ENCODE assay signal across 8 mouse cellular contexts in genomic region chr14:105675801-105676645, GRCm38 (mm10).
DNase-seq lines count a peak whose midpoint lies in the region; ATAC-seq lines count a peak whose summit lies in the region.

No protein-coding gene starts in this region.

- DNase-seq in heart, adult 11 months = no peak
- peak; percentile 64 for DNase-seq in R1 (ENCODE audit: low read depth, low spot score)
- DNase-seq in midbrain, embryonic 10.5 days (ENCODE audit: low spot score) = no peak
- DNase-seq in layer of hippocampus, adult 11-12 months (ENCODE audit: low spot score) = no peak
- no peak for DNase-seq in urinary bladder, postnatal 25 days (ENCODE audit: low spot score)
- DNase-seq in gastrocnemius, adult 8-10 months (ENCODE audit: low spot score in 2 of 2) = no peak

- H3K4me2 ChIP-seq in heart, embryonic 12.5 days = peak overlapping the region; percentile 59
- H3K4me2 ChIP-seq in forebrain, embryonic 15.5 days (replicated peaks) = no peak overlapping the region

- H3K36me3 ChIP-seq in heart, embryonic 12.5 days = no peaks in the 10 kb centered on the region
- H3K36me3 ChIP-seq in forebrain, embryonic 15.5 days = no peaks in the 10 kb centered on the region
- no peaks in the 10 kb centered on the region for H3K36me3 ChIP-seq in midbrain, embryonic 10.5 days

- no peak overlapping the region for H3K9ac ChIP-seq in heart, embryonic 12.5 days
- H3K9ac ChIP-seq in forebrain, embryonic 15.5 days (replicated peaks) = no peak overlapping the region

- peaks cover 2% of the 10 kb centered on the region; the same call in 1 of the 2 replicates for H3K9me3 ChIP-seq in heart, embryonic 12.5 days (replicated peaks)
- no peaks in the 10 kb centered on the region for H3K9me3 ChIP-seq in forebrain, embryonic 15.5 days
- H3K9me3 ChIP-seq in midbrain, embryonic 10.5 days (replicated peaks) = 0 out of 2 replicates have a peak, but pooled peaks cover 1% of the 10 kb centered on the region

- WGBS in heart, embryonic 12.5 days = 47% methylated on average over 13 of the region's 13 CpGs
- WGBS in forebrain, embryonic 15.5 days = 15% methylated on average over 13 of the region's 13 CpGs
- 44% methylated on average over 13 of the region's 13 CpGs for WGBS in midbrain, embryonic 10.5 days

- H3K27me3 ChIP-seq in heart, embryonic 12.5 days (replicated peaks) = no peaks in the 10 kb centered on the region
- no peaks in the 10 kb centered on the region for H3K27me3 ChIP-seq in forebrain, embryonic 15.5 days
- peaks cover 28% of the 10 kb centered on the region for H3K27me3 ChIP-seq in midbrain, embryonic 10.5 days (ENCODE audit: low read depth, poor library complexity, severe bottlenecking)

- no peak overlapping the region for H3K4me3 ChIP-seq in heart, embryonic 12.5 days
- H3K4me3 ChIP-seq in forebrain, embryonic 15.5 days = no peak overlapping the region
- peak overlapping the region; percentile 31 for H3K4me3 ChIP-seq in midbrain, embryonic 10.5 days

- ATAC-seq in heart, embryonic 12.5 days (ENCODE audit: insufficient number of reproducible peaks, low FRiP score) = no peak
- peak; percentile 76 for ATAC-seq in forebrain, embryonic 15.5 days (replicated peaks)

- H3K27ac ChIP-seq in heart, embryonic 12.5 days (ENCODE audit: poor library complexity, severe bottlenecking) = 0 out of 2 replicates have a peak overlapping the region, but pooled peaks have one; percentile 47
- H3K27ac ChIP-seq in forebrain, embryonic 15.5 days (replicated peaks) = no peak overlapping the region; the same call in 1 of the 2 replicates
- H3K27ac ChIP-seq in midbrain, embryonic 10.5 days (replicated peaks) = no peak overlapping the region

- peaks cover 8% of the 10 kb centered on the region; the same call in 1 of the 2 replicates for H3K4me1 ChIP-seq in heart, embryonic 12.5 days (replicated peaks)
- H3K4me1 ChIP-seq in forebrain, embryonic 15.5 days = peaks cover 21% of the 10 kb centered on the region
- peaks cover 27% of the 10 kb centered on the region for H3K4me1 ChIP-seq in midbrain, embryonic 10.5 days
